Mouse (Mus musculus): Measurements from ENCODE around the gene Pptc7.

The Pptc7 gene

DNA sequence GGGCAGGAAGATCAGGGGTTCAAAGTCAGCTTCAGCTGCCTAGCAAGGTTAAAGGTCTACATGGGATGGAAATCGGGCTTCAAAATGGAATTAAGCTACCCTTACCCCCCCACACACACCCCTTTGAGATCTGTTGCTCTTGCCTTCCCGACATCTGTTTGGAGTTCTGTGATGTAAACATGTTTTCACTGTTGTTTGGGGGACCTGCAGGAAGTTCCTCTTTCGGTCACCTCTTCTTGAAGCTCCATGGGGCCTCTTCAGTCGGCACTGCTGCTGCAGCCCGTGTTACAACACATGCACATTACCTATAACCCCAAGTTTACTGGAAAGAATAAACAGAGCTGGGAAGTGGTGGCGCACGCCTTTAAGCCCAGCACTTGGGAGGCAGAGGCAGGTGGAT lies 17.0 kb upstream of the Pptc7 start:
- no peak for DNase-seq (ENCODE audit: low spot score)

DNA sequence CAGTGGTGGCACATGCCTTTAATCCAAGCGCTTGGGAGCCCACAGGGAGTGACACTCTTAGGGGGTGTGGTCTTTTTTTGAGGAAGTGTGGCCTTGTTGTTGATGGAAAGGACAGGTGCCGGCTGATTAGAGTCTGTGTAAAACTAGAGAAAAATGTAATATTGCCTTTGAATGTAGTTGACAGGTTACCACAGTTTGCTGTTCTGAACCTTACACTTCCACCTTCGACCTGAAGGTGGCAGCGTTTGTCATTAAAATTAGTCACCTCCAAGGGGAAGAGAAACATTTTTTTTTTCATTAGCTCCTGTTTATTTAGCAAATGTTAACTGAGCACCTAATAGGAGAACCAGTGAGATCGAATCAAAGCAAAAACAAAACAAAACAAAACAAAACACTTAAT lies 16.3 kb upstream of the Pptc7 start:
- peak; percentile 65 for DNase-seq (ENCODE audit: low spot score)

DNA sequence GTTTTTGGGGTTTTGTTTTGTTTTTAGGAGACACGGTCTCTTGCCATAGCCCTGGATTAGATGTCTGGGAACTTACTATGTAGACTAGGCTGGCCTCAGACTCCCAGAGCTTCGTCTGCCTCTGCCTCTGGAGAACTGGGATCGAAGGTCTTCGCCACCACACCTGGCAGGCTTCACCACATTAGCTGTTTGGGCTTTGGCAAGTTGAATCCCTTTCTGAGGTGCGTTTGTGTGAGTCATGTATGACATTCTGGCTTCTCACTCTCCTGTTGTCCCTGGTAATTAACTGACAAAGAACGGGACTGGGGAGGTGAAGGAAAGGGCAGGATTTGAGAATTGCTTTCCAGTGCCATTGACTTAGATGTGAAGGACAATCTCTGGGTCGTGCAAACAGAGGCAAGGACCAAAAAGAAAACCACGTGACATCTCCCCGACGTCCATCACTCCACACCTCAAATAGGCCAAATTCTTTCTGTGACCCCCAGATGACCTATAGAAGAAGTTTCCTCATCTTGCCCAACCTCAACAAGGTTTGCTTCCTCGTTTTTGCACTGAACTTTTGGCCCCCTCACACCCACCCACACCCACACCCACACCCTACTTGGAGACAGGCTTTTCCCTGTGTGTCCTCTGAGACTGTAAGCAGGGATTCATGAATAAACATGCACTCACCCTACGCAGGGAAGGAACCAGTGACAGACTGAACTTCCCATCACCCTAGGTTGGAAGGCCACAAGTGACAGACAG lies 15.1 kb upstream of the Pptc7 start:
- DNase-seq (ENCODE audit: low spot score), result no peak

DNA sequence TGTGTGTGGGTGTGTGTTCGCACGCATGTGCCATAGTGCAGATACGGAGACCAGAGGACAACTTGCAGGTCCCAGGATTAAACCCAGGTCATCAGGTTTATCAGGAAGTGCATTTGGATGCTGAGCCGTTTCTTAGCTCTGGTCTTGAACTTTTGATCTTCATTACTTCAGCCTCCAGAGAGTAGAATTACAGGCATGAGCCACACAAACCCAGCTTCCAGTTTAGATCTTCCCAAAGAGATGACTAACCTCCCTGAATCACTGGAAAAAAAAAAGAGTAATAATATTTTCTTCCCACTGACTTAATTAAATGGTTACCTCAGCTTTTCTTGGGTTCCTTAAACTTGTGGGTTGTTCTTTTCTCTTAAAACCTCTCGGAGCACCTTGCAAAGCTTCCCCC lies 11.3 kb upstream of the Pptc7 start:
- no peak for DNase-seq (ENCODE audit: low spot score)

- no peak for DNase-seq (ENCODE audit: low spot score)
These were observed 9.4 kb upstream of the Pptc7 start for GRCm38 (mm10) chr5:122274785-122275184.

DNA sequence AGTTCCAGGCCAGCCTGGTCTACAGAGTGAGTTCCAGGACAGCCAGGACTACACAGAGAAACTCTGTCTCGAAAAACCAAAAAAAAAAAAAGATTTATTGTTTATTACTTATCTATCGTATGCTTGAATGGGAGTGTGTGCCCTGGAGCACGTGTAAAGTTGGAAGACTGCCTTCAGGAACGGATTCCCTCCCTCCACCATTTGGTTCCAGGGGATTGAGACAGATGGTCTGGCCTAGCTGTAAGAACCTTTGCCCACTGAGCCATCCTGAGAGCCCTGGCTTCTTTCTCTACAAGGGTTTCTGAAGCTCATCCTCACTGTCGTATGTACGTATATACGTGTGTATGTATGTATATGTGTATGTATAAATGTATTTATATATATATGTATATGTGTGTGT lies 5.2 kb upstream of the Pptc7 start:
- no peak for DNase-seq (ENCODE audit: low spot score)

DNA sequence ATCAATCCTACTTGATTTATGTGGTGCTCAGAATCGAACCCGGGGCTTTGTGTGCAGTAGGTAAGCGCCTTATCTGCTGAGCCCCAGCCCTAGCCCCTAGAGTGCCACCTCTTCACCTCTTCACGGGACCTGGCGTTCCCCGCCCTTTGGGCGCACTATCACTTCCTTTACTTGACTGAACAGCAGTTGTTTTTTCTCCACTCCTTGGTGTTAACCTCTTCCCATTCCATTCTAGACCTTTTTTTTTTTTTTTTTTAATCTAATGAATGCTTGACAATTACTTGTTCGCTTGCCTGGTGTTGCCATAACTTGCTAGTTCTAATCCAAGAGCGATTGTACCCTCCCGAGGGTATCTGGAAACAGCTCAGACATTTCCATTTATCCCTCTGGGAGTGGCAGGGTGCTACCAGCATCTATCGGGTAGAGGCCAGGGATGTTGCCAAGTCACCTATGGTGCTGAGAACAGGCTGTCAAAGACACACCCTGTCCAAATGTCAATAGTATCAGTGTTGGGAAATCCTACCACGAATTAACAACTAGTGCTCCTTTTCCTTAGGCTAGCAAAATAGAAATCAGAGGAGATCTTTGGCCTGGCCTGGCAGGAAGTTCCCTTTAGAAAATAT lies 4.3 kb upstream of the Pptc7 start:
- DNase-seq (ENCODE audit: low spot score), result no peak

- DNase-seq (ENCODE audit: low spot score), result no peak
These were observed 3.7 kb upstream of the Pptc7 start for GRCm38 (mm10) chr5:122280422-122280826.

DNA sequence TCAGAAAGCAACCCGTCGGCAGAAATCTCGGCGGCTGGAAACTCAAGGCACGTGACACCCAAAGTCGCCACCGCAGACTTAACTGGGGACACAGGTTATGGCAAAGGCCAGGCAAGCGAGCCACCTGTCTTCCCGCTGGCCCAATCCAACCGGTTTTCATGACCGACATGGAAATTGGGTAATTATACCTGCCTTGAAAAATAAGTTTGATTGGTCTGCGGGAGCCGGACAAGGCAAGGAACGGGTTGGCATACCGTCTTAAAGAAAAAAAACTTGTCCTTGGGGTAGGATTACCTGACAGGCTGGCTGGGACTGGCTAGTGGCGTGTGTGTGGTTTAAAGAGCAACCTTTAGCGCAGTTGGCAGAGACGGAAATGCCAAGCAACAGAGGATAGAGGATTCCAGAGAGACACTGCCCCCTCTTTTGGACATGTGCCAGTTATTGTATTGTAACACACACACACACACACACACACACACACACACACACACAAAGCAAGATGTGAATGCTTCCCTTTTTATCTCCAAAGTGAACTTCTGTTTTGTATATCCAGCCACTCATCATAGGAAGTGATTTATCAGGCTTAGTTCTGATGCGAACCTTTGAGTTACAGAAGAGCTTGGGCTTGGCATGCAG lies 3.2 kb upstream of the Pptc7 start:
- DNase-seq (ENCODE audit: low spot score), result no peak

DNA sequence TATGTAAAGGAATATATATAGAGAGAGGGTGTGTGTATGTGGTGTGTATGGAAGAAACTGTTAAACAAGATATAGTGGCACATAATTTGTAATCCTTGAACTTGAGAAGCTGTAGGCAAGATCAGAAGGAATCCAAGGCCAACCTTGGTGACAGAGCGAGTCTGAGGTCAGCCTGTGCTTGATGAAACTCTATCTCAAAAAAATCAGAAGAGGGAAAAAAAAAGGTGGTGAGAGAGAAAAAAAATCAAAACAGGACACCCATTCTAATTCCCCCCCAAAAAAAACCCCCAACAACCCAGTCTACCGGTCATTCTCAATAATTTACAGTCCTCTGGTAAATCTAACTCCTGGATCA lies 360 bp upstream of the Pptc7 start:
- no peak for DNase-seq (ENCODE audit: low spot score)

- DNase-seq (ENCODE audit: low spot score), result peak; percentile 21
These were observed 1.0 kb downstream of the Pptc7 start for GRCm38 (mm10) chr5:122285029-122285766.

- no peak for DNase-seq (ENCODE audit: low spot score)
These were observed 1.6 kb downstream of the Pptc7 start for GRCm38 (mm10) chr5:122285767-122286150.

DNA sequence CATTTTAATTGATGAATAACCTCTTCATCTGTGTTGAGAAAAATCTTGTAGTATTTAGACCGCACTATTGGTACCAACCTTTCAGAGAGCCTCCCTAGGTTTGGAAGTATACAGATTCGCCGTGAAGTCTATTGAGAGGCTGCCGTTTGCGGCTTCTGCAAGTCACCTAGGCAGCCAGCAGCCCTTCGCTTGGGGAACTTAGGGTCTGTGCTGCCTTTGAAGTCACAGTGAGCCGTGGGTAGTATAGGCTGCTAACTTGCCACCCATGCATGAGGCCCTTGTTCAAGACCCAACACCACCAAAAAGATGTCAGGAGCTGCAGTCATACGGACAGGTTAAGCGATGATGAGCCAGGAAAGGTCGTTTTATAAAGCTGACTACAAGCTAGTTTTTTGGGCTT lies 2.0 kb downstream of the Pptc7 start:
- DNase-seq (ENCODE audit: low spot score), result no peak

GRCm38 (mm10) chr5:122287026-122287425 lies 2.9 kb downstream of the Pptc7 start:
- no peak for DNase-seq (ENCODE audit: low spot score)

DNA sequence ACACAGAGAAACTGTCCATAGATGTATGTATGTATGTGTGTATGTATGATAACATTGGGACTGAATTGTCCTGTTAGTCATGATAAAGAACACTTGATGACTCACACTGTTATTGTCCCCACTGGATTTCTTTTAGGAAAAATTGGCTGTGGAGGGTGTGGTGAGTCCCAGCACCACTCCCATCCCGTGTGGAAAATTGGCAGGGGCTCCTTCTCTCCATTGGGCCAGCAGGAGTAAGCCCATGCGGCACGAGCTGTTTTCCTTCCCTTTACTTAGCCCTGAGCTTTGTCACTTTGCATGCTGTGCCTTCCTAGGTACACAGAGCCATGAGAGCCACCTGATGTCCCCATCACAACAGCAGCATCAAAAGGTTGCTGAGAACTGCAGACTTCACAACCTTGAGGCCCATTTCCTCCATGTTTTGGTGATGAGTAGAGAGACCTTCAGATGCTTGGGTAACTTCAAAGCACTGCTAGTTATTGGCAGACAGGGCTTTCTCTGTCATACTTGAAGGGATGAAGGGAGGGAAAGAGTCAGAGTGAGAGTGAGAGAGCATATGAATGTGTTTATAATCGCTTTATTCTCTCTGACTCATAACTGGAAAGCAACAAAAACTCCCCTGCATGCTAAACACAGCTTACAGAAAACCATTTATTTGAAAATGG lies 4.1 kb downstream of the Pptc7 start:
- no peak for DNase-seq (ENCODE audit: low spot score)

DNA sequence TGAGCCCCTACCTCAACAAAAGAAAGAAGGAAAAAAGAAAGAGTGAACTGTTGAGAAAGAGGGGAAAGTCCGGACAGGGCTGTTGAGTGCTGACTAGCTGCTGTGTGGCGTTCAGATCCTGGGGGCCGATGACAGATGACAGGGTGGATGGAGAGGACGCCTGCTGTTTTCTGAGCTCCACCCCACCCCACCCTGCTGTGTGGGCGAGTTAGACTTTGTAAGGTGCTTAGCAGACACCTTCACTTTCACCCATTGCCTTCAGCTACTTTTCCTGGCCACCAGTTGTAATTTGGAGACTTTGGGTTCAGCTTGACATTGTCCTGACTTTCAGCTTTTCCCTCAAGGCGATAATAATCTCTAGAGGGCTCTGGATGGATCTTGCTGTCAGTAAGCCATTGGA lies 7.0 kb downstream of the Pptc7 start:
- DNase-seq (ENCODE audit: low spot score), result no peak

DNA sequence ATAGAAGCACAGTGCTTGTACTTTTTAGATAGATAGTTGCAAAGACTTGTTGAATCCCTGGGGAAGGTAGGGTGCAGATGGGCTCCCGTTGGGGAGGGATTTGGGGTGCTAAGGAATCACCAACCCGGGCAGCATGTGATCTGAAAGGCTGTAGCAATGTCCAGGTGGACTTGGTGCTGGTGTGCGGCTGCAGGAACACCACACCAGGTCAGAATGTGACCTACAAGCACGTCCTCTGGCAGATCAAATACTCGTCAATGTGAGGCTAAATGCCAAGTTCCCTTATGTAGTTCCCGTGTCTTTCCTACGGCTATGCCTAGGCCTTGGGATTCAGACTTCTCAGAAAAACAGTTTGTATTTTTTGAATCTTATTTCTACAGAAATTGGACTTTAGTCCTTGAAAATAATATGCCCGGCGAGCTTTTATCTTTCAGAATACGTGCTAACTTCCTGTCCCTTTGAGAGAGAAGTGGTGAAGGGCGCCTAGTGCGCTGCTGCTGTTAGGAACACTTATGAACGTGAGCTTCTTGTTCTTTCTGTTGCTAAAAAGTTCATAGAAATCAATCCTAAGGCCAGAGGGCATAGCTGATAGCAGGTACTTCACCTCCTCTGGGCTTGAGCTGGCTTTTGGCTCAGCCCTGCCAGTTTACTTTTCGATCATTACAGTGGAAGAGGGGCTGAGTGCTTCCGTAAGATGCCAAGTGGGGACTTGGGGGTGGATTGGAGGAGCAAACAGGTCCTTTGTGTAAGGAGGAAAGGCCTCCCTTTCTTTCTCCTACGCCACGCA lies 7.6 kb downstream of the Pptc7 start:
- DNase-seq (ENCODE audit: low spot score), result no peak

DNA sequence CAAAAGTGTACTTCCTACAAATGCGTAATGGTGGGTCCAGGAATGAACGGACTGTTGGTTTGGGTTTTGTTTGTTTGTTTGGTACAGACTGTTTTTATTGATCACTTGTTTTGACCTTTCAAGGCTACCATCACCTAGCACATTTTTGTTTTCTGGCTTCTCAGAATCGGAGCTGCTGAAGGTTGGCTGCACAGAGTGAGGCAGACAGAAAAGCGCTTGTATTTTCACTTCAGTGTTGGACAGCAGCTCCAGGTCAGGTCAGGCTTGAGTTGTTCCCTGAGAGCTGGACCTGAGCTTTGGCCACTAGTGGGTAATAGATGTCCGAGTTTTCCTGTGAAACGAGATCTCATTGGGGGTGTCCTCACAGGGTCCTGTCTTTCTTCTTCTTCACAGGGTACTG lies 9.0 kb downstream of the Pptc7 start:
- DNase-seq (ENCODE audit: low spot score), result no peak

DNA sequence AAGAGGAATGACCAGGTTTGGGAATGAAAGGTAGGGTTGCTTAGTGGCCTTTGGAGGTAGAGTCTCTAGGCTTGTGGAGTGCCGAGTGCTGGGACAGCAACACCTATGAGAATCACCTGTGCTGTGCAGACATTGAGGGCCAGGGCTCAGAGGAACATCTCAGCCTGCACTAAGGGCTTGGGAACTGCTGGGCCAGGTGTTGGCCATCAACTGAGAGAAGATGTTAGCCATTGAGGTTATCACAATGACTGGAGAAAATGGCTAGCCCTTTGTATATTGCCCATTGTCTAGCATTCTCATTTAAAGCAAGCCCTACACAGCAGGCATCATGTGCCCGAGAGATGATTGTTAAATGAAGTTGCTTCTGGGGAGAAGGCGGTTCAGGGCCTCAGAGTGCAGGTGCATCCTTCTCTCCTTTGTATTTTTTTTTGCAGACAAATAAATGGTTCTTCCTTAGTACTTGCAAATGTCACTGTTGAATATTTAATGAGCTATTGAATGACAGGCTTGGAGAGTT lies 10.1 kb downstream of the Pptc7 start:
- no peak for DNase-seq (ENCODE audit: low spot score)

DNA sequence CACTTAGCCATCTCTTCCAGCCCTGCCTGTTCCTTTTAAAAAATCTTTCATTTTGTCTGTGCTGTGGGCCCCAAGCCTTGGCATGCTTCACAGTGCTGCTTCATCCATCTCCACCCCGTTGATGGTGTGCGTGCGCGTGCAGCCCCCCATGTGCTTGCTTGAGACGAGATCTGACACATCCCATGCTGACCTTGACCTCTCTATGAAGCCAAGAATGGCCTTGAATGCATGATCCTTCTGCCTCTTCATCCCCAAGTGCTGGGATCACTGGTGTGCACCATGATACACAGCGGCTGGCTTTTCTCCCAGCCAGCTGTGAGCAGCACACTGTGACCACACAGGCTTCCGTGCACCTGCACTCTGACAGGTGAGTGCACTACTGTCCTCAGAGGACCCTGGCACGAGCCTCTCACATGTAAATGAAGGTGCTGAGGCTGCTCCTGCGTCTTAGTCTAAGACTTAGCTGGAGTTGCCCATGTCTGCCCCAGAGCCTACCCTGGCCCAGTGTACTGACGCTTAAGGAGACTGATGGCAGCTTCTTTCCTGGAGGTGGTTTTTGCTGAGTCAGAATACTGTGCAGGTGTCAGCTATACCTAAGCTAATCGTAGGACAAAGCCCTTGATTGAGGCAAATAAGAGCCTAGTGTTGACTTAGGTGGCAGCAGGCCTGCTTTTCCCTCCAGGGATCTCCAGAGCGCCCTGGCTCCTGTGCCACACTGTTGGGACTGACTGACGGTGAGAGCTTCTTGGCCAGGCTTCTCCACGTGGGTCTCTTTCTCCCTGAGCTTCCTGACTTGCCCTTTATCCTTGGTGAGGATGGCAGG lies 11.2 kb downstream of the Pptc7 start:
- DNase-seq (ENCODE audit: low spot score), result no peak
